Mouse (Mus musculus) erythroblast, embryonic 14.5 days (primary cell): ENCODE measurements around the gene Kctd20.

Experiments
- GATA1 ChIP-seq: IDR thresholded peaks from 2 replicates; pipeline ENCODE4 v1.6.1; 2012; ENCODE audit warnings: low read length, inconsistent platforms, mixed read lengths
- TAL1 ChIP-seq: IDR thresholded peaks from 3 replicates; pipeline ENCODE4 v1.6.1; 2012; ENCODE audit warnings: low read length, inconsistent platforms, mixed read lengths

- TF ChIP-seq TAL1 (no peak), GATA1 (no peak)
Measured at GRCm38 (mm10) chr17:28926866-28927635, 24.7 kb upstream of the Kctd20 start.
